Mouse (Mus musculus) hindbrain, embryonic 15.5 days (tissue): ENCODE measurements around the gene Stab1. TPM values are rescaled to one million over a fixed set of nuclear protein-coding genes. Genes with fewer than 3 reads are reported as not detected.

Source experiments
- ATAC-seq: fragments of 200-750 bp; cut with Nextera tagmentation; 2 replicates; pipeline ENCODE4 v1.8.0; 2017; ENCODE audit warnings: low read depth, moderate number of reproducible peaks, moderate TSS enrichment; ENCODE audit not compliant: low FRiP score
- H3K27ac ChIP-seq: fragments of 300-500 bp; sonication (generic); replicated peaks from 2 replicates; pipeline ENCODE4 v1.5.1; 2015; ENCODE audit warnings: mild to moderate bottlenecking, inconsistent platforms
- H3K27me3 ChIP-seq: fragments of 300-500 bp; sonication (generic); 2 replicates; pipeline ENCODE4 v1.6.1; 2015; ENCODE audit warnings: control low read depth, inconsistent platforms
- H3K36me3 ChIP-seq: fragments of 300-500 bp; sonication (generic); 2 replicates; pipeline ENCODE4 v1.6.1; 2015; ENCODE audit warnings: control low read depth, inconsistent platforms
- H3K4me1 ChIP-seq: fragments of 300-500 bp; sonication (generic); replicated peaks from 2 replicates; pipeline ENCODE4 v1.6.1; 2015; ENCODE audit warnings: control low read depth, inconsistent platforms
- H3K4me2 ChIP-seq: fragments of 300-500 bp; sonication (generic); 2 replicates; pipeline ENCODE4 v1.6.1; 2015; ENCODE audit warnings: moderate library complexity, mild to moderate bottlenecking, inconsistent platforms
- H3K4me3 ChIP-seq: fragments of 300-500 bp; sonication (generic); 2 replicates; pipeline ENCODE4 v1.5.1; 2015; ENCODE audit warnings: mild to moderate bottlenecking, inconsistent platforms
- H3K9ac ChIP-seq: fragments of 300-500 bp; sonication (generic); 2 replicates; pipeline ENCODE4 v1.6.1; 2015; ENCODE audit warnings: inconsistent platforms
- H3K9me3 ChIP-seq: fragments of 300-500 bp; sonication (generic); 2 replicates; pipeline ENCODE4 v1.6.1; 2016; ENCODE audit warnings: control low read depth, inconsistent platforms
- WGBS: fragments of 180-500 bp; shearing (Covaris S2); methylation state at CpG from one replicate; pipeline ENCODE4 v1.1.7; 2015; 5-methylcytosine and 5-hydroxymethylcytosine counted together
- polyA plus RNA-seq: library from polyadenylated mRNA; unstranded; fragments of >200 nt; fragmentation: Nextera tagmentation; extraction: Ambion mirVana; gene quantifications from 2 replicates; pipeline ENCODE4 v1.2.1, GENCODE M21; 2015

Gene Stab1
- polyA plus RNA-seq, 1 experiment from 2014 or later, result 20.9 TPM

DNA sequence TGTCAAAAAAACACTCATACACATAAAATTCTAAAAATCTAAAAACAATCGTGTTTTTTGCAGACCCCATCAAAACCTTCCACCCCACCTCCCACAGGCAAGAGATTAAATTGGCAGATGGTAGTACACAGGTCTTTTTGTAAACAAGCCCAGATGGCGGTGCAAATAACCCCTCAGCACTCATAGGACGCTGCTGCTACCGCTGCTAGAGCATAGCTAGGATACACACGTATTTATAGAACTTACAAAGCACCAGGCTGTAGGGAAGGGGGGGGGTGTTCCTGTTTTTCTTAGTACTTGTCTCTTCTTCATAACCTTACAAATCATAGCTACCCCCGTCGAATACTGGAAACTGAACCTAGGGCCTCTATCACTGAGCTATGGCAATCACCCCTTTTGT lies 25.4 kb upstream of the Stab1 start:
- Histone ChIP-seq H3K4me2 (no peak overlapping the region), H3K9ac (no peak overlapping the region), H3K27ac (no peak overlapping the region), H3K36me3 (peaks cover 51% of the 10 kb centered on the region), H3K27me3 (no peaks in the 10 kb centered on the region), H3K4me1 (peaks cover 7% of the 10 kb centered on the region), H3K9me3 (no peaks in the 10 kb centered on the region), H3K4me3 (no peak overlapping the region)
- WGBS, result 80% methylated on average over 7 of the region's 7 CpGs
- ATAC-seq, result no peak

DNA sequence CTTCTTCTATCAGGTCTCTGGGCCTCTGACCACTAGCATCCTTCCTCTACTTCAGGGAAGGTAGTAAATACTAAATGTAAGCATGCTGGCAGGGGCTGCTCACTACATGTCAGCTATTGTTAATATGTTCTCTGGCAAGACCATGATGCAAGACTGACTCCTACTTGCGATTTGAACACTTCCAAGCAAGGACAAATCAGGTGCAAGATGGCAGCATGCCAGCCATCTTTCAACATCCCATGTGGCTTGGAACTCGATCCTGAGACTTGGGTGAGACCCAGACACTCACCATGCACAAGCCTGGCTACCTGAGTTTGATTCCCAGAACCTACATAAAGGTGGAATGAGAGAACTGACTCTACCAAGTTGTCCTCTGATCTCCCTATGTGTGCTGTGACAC lies 23.5 kb upstream of the Stab1 start:
- Histone ChIP-seq H3K9me3 (no peaks in the 10 kb centered on the region), H3K4me3 (no peak overlapping the region), H3K36me3 (peaks cover 66% of the 10 kb centered on the region), H3K4me2 (no peak overlapping the region), H3K4me1 (peaks cover 7% of the 10 kb centered on the region), H3K9ac (no peak overlapping the region), H3K27me3 (no peaks in the 10 kb centered on the region), H3K27ac (no peak overlapping the region)
- WGBS, result 56% methylated on average over 2 of the region's 2 CpGs
- no peak for ATAC-seq

DNA sequence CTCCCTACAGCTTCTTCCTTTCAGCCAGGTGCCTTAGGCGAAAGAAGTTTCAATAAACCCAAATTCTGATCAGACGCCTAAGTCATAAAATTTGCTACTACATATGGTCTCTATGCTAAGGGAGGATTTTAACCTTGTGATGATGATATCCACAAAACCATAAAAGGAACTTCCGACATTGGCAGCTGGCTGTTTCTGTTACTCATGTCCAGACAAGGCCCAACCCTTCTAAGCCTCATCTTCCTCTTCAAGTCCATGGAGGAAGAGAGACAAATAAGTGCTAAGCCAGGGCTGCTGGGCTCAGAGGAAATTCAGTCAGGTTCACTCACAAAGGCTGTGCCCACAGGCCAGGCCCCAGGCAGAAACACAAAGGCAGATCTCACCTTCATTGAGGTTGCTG lies 20.9 kb upstream of the Stab1 start:
- Histone ChIP-seq H3K9ac (no peak overlapping the region), H3K36me3 (peaks cover 85% of the 10 kb centered on the region), H3K4me2 (no peak overlapping the region), H3K27me3 (no peaks in the 10 kb centered on the region), H3K4me1 (no peaks in the 10 kb centered on the region), H3K4me3 (no peak overlapping the region), H3K9me3 (no peaks in the 10 kb centered on the region), H3K27ac (no peak overlapping the region)
- 91% methylated on average over 3 of the region's 3 CpGs for WGBS
- ATAC-seq, result no peak

DNA sequence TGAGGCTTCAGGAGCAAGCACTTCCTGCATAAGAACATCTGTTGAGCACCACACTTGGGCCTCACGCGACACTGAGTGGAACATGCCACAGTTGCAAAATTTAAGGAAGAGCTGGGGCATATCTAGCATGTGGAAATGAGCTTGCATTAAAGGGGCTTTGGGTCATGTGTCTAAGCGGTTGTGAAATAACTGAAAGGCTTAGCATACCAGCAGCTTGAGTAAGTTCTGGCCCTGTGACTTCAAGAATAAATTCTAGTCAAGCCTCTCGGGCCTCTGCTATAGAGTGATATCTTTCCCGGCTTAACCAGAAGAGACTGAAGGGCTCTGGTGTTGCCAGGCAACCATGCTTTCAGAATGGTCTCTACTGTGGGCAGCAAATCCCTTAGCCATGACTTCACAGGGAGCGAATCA lies 20.3 kb upstream of the Stab1 start:
- ATAC-seq, result 0 out of 2 replicates have a peak, but pooled peaks have one; percentile 29

DNA sequence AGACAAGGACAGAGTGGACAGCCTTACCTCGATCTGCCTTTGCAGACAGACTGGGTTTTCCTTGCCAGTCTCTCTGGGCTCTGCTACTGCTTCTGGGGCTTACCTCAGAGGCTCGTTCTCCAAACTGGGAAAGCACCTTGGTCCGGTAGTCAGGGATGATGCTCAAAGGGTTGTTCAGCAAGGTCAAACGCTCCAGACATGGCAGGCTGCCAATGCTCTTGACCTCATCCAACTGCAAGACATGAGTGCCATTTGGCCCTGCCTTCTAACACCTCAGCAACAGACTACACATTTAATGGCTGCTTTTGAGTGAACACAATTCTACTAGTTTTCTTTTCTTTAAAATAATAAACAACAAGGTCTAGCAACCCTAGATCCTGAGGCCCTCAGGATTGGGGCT lies 18.2 kb upstream of the Stab1 start:
- Histone ChIP-seq H3K27ac (no peak overlapping the region), H3K36me3 (peaks cover 94% of the 10 kb centered on the region), H3K4me3 (no peak overlapping the region), H3K9ac (no peak overlapping the region), H3K4me1 (no peaks in the 10 kb centered on the region), H3K4me2 (no peak overlapping the region), H3K9me3 (no peaks in the 10 kb centered on the region), H3K27me3 (no peaks in the 10 kb centered on the region)
- no peak for ATAC-seq
- 87% methylated on average over 4 of the region's 4 CpGs for WGBS

More for the DNA sequence above, 20.3 kb upstream of the Stab1 start:
- H3K36me3 ChIP-seq, result peaks cover 87% of the 10 kb centered on the region
- H3K9me3 ChIP-seq, result no peaks in the 10 kb centered on the region
- H3K27me3 ChIP-seq, result no peaks in the 10 kb centered on the region
- no peak overlapping the region for H3K9ac ChIP-seq
- H3K4me1 ChIP-seq, result no peaks in the 10 kb centered on the region
- 55% methylated on average over 6 of the region's 6 CpGs for WGBS
- no peak overlapping the region for H3K4me2 ChIP-seq
- no peak overlapping the region for H3K27ac ChIP-seq
- no peak overlapping the region for H3K4me3 ChIP-seq

DNA sequence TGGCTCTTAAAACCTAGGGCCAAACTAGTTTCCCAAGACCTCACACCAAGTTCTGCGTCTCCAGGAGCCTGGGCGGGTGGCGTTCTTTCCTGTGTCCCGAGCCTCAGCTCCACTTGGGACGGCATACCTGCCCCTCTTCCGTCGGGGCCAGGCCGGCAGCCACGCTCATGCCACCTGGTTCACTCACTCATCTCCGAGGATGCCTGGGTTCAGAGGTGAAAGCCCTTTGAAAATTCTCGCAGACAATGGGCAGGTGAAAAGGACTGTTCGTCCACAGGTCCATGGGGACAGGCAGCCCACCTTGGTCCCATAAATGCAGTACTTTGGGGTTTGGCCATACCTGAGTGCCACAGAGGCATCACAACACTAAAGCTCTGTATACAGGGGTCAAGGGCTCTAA lies 15.8 kb upstream of the Stab1 start:
- no peaks in the 10 kb centered on the region for H3K9me3 ChIP-seq
- peaks cover 94% of the 10 kb centered on the region for H3K36me3 ChIP-seq
- WGBS, result 94% methylated on average over 12 of the region's 12 CpGs
- ATAC-seq, result no peak
- no peak overlapping the region for H3K27ac ChIP-seq
- H3K4me1 ChIP-seq, result no peaks in the 10 kb centered on the region
- no peak overlapping the region for H3K4me2 ChIP-seq
- H3K9ac ChIP-seq, result no peak overlapping the region
- H3K4me3 ChIP-seq, result no peak overlapping the region
- no peaks in the 10 kb centered on the region for H3K27me3 ChIP-seq

DNA sequence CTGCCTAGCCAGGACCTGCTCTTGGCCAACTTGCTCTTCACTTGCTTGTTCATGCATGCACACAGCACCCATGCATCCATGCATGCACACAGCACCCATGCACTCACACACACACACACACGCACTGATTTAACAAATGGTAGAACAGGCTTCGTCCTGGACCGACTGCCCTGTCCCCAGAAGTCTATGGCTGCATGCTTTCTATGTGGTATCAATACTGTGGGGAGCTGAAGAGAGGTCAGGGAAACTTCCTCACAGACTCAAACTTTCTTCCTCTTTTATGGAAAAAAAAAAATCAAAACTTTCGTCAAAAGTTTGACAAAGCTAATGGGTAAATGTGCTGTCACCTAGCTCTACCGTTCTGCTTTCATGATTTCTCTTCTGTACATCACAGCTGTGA lies 15.1 kb upstream of the Stab1 start:
- Histone ChIP-seq H3K9ac (no peak overlapping the region), H3K4me1 (no peaks in the 10 kb centered on the region), H3K36me3 (peaks cover 94% of the 10 kb centered on the region), H3K27ac (no peak overlapping the region), H3K4me2 (no peak overlapping the region), H3K9me3 (no peaks in the 10 kb centered on the region), H3K4me3 (no peak overlapping the region), H3K27me3 (no peaks in the 10 kb centered on the region)
- ATAC-seq, result no peak
- WGBS, result 83% methylated on average over 5 of the region's 5 CpGs

DNA sequence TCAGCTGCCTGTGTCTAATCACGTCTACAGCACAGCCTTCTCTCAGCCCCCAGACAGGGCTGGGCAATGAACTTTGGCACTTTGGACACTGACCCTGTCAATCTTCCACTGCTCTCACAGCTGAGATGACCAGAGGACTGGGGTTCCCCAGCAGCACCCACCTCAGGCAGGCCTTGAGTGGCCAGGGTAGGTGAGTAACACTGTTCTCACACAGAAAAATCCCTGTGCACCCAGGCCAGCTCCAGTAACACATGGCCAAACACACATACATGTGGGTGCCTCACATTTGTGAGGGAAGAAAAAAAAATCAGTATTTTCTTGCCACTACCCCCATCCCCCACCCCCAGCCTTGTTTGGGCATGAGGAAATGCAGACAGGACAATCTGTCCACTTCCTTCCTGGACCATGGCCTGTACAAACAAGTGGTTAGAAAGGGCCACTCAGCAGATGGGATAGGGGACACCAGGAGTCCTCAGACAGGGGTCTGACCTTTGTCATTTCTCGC lies 14.4 kb upstream of the Stab1 start:
- no peak overlapping the region for H3K4me2 ChIP-seq
- no peak overlapping the region for H3K9ac ChIP-seq
- H3K9me3 ChIP-seq, result no peaks in the 10 kb centered on the region
- H3K4me3 ChIP-seq, result no peak overlapping the region
- no peaks in the 10 kb centered on the region for H3K27me3 ChIP-seq
- H3K36me3 ChIP-seq, result peaks cover 92% of the 10 kb centered on the region
- no peak for ATAC-seq
- no peaks in the 10 kb centered on the region for H3K4me1 ChIP-seq
- 68% methylated on average over 2 of the region's 2 CpGs for WGBS
- H3K27ac ChIP-seq, result no peak overlapping the region

DNA sequence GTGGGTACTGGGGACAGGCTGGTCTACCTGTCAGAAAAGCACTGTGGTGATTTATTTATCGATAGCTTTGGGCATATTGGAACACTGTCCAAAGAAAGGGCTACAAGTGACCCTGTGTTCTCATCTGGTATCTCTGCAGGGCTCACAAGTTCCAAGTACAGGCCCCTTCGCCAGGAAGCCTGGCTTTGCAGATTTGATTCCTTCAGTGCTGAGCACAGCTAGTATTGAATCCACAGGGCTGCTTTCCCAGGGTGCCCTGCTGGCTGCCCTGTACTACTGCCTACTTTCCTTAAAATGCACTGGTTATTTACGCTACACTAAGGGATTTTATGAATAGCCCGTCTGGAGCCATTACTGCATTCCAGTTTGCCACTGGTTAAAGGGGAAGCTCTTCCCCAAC lies 13.1 kb upstream of the Stab1 start:
- H3K4me2 ChIP-seq, result no peak overlapping the region
- H3K4me3 ChIP-seq, result no peak overlapping the region
- H3K9me3 ChIP-seq, result no peaks in the 10 kb centered on the region
- WGBS, result 85% methylated on average over 4 of the region's 4 CpGs
- H3K4me1 ChIP-seq, result no peaks in the 10 kb centered on the region
- no peak overlapping the region for H3K27ac ChIP-seq
- H3K27me3 ChIP-seq, result no peaks in the 10 kb centered on the region
- no peak for ATAC-seq
- peaks cover 92% of the 10 kb centered on the region for H3K36me3 ChIP-seq
- no peak overlapping the region for H3K9ac ChIP-seq

DNA sequence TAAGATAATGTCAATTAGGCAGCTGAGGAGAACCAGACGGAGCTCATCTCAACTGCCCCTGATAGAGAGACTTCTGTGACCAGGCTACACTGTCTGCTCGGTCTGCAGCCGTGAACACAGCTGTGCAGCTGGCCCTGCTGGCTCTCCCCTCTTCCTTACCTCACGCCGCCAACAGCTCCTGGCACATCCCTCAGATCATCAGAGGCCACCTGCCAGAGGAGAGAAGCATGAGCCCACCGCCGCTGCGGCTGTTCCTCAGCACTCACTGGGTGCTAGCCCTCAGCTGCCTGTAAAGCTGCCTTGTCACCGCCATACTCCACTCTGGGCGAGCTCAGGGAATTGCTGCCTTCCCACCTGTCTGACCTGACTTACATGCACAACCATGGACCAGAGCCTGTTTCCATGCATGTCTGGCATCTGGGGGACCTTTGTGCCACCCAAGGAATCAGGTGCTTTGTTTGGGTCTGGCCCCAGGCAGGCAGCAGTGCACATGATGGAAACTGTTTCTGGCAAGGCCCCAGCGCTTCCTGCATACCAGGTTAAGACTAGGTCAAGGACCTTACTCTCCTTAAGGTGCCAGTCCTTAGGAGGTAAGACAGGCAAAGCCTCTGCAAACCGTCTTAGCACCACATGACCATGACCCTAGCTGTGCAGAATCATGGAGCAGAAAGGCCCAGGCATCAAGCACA lies 11.4 kb upstream of the Stab1 start:
- no peak for ATAC-seq
- Histone ChIP-seq H3K4me1 (no peaks in the 10 kb centered on the region), H3K27ac (no peak overlapping the region), H3K36me3 (peaks cover 91% of the 10 kb centered on the region), H3K27me3 (no peaks in the 10 kb centered on the region), H3K4me3 (no peak overlapping the region), H3K4me2 (no peak overlapping the region), H3K9ac (no peak overlapping the region), H3K9me3 (no peaks in the 10 kb centered on the region)
- 93% methylated on average over 12 of the region's 12 CpGs for WGBS

DNA sequence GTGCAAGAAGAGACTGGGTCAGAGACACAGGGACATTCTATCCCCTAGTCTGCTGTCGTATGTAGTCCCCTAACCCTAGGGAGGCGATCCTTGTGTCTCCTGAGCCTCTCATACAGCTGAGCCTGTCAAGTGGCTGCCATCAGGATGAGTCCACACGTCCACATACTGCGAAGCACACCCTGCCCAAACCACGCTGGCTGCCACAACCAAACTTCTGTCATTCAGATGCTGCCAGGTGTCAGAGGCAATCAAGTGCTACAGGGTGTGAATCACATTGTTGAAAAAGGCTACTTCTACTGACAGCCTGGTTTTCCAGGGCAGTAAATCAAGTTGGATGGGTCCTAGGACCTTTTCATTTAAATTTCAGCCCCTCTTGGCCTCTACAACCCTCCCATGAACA lies 9.3 kb upstream of the Stab1 start:
- WGBS, result 89% methylated on average over 5 of the region's 5 CpGs
- ATAC-seq, result no peak

DNA sequence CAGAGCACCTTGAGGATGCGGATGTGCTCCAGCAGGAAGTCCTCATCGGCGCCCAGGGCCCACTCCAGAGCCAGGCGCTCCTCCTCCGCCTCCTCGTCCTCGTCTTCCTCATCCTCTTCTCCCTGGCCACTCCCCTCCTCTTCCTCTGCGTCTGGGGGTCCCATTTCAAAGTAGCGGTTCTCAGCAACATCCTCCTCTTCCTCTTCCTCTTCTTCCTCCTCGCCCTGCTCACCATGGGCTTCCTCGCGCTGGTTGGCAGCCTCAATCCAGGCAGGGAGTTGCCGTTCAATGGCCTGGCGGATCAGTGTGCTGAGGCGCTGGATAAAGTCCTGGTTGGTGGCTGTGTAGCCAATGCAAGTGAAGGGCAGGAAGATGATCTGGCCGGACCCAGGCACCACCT lies 8.8 kb upstream of the Stab1 start:
- H3K27me3 ChIP-seq, result no peaks in the 10 kb centered on the region
- H3K27ac ChIP-seq, result no peak overlapping the region
- H3K9ac ChIP-seq, result no peak overlapping the region
- no peak for ATAC-seq
- no peaks in the 10 kb centered on the region for H3K9me3 ChIP-seq
- H3K36me3 ChIP-seq, result peaks cover 96% of the 10 kb centered on the region
- WGBS, result 94% methylated on average over 16 of the region's 16 CpGs
- no peak overlapping the region for H3K4me3 ChIP-seq
- no peaks in the 10 kb centered on the region for H3K4me1 ChIP-seq
- H3K4me2 ChIP-seq, result no peak overlapping the region

More for the DNA sequence above, 9.3 kb upstream of the Stab1 start:
- Histone ChIP-seq H3K27me3 (no peaks in the 10 kb centered on the region), H3K27ac (no peak overlapping the region), H3K36me3 (peaks cover 96% of the 10 kb centered on the region), H3K9me3 (no peaks in the 10 kb centered on the region), H3K9ac (no peak overlapping the region), H3K4me1 (no peaks in the 10 kb centered on the region), H3K4me2 (no peak overlapping the region), H3K4me3 (no peak overlapping the region)

DNA sequence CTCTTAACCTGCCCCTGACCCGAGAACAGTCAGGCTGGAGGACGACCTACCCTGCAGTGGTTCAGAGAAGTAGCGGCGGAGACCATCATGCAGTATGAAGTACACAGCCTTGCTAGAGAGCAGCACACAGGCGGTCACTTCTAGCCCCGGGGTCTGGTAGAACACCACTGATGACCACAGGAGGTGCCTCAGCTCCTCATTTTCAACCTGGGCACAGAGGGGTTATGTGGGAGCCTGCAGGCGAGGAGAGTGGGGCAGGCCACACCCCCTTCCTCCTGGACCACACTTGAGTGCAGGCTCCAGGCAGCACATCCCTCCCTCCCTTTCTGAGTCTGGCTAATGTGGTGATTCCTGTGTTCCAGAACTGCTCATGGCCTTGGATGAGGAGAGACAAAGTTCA lies 5.1 kb upstream of the Stab1 start:
- Histone ChIP-seq H3K4me1 (0 out of 2 replicates have a peak, but pooled peaks cover under 1% of the 10 kb centered on the region), H3K4me2 (no peak overlapping the region), H3K27me3 (no peaks in the 10 kb centered on the region), H3K9ac (no peak overlapping the region), H3K4me3 (no peak overlapping the region), H3K9me3 (no peaks in the 10 kb centered on the region), H3K27ac (no peak overlapping the region), H3K36me3 (peaks cover 80% of the 10 kb centered on the region)
- no peak for ATAC-seq
- WGBS, result 90% methylated on average over 7 of the region's 7 CpGs
